Mouse (Mus musculus): Measurements from ENCODE around the gene Neb. TPM values are rescaled to one million over a fixed set of nuclear protein-coding genes. Genes with fewer than 3 reads are reported as not detected.

The Neb gene
- polyA plus RNA-seq, 1 experiment = 0.74 TPM

GRCm38 (mm10) chr2:52422871-52423610, 44.8 kb upstream of the Neb start:
- H3K27me3 ChIP-seq (ENCODE audit: control insufficient read depth, insufficient read depth, low read length) = no peaks in the 10 kb centered on the region
- H3K4me3 ChIP-seq (ENCODE audit: control insufficient read depth, low read depth, low read length) = no peak overlapping the region
- H3K27ac ChIP-seq (ENCODE audit: control insufficient read depth, insufficient read depth, low read depth, low read length) = no peak overlapping the region
- peaks cover 3% of the 10 kb centered on the region; the same call in 1 of the 2 replicates for H3K4me1 ChIP-seq (ENCODE audit: control insufficient read depth, insufficient read depth, low read length)
- TF ChIP-seq CTCF (IDR thresholded peaks at IDR 0.05; ENCODE audit: control insufficient read depth, insufficient read depth, insufficient replicate concordance, low read depth, low read length) (no peak), POLR2A (IDR thresholded peaks at IDR 0.05; ENCODE audit: control insufficient read depth, low read depth, low read length) (no peak)
- H3K36me3 ChIP-seq (ENCODE audit: control insufficient read depth, insufficient read depth, low read length) = no peaks in the 10 kb centered on the region

DNA sequence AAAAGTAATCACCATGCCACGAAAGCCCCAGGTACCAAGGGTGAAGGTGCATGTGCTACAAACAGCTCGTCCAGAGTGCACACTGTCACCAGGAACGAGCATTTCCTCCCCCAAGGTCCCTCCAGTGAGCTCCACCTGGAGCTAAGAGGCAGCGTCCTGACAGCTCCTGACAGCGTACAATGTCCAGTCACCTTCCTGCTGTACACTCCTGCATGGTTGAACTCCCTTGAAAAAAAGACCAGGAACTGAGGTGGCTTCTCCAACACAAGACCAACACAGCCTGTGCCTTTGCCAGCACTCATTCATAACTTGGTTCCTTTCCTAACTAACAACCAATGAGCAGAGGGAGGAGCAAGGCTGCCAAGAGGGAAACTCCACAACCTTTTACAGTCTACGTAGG, 42.9 kb upstream of the Neb start:
- no peak for TF ChIP-seq POLR2A (IDR thresholded peaks at IDR 0.05; ENCODE audit: control insufficient read depth, low read depth, low read length)
- H3K4me3 ChIP-seq (ENCODE audit: control insufficient read depth, low read depth, low read length) = no peak overlapping the region
- H3K27ac ChIP-seq (ENCODE audit: control insufficient read depth, insufficient read depth, low read depth, low read length) = no peak overlapping the region
- H3K27me3 ChIP-seq (ENCODE audit: control insufficient read depth, insufficient read depth, low read length) = no peaks in the 10 kb centered on the region
- peaks cover 3% of the 10 kb centered on the region; the same call in 1 of the 2 replicates for H3K4me1 ChIP-seq (ENCODE audit: control insufficient read depth, insufficient read depth, low read length)
- no peaks in the 10 kb centered on the region for H3K36me3 ChIP-seq (ENCODE audit: control insufficient read depth, insufficient read depth, low read length)

DNA sequence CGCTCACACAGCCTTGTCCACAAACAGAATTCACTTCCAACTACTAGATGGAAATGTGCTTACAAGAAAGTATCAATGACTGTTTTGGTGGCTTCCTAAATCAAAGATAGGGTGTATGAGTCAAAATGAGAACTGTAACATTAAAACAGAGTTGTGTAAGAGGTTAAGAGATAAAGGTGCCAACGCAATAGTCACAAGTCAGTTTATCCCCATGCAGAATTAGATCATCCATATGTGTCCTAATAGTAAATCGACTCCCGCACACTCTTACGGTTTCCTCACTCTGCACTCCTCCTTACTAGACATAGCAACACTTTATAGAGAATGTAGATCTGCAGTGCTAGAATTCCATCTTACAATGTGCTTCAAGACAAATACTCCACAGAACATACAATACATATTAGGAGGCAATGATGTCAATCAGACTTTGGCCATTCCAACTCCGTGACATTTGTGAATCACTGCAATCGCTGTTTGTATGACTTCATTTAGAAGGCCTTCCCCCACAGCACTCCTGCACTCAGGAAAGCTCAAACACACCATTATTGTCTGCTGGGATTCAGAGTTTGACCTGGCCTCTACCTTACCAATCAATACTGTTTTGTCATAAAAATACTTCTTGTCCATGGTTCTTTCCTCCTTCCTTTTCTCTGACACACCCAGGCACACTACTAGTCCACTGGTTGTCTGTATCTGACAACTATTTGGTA, 41.9 kb upstream of the Neb start:
- H3K4me3 ChIP-seq (ENCODE audit: control insufficient read depth, low read depth, low read length) = no peak overlapping the region
- H3K27me3 ChIP-seq (ENCODE audit: control insufficient read depth, insufficient read depth, low read length) = no peaks in the 10 kb centered on the region
- H3K27ac ChIP-seq (ENCODE audit: control insufficient read depth, insufficient read depth, low read depth, low read length) = no peak overlapping the region
- TF ChIP-seq POLR2A (IDR thresholded peaks at IDR 0.05; ENCODE audit: control insufficient read depth, low read depth, low read length) = no peak
- no peak for TF ChIP-seq CTCF (IDR thresholded peaks at IDR 0.05; ENCODE audit: control insufficient read depth, insufficient read depth, insufficient replicate concordance, low read depth, low read length)
- H3K36me3 ChIP-seq (ENCODE audit: control insufficient read depth, insufficient read depth, low read length) = no peaks in the 10 kb centered on the region
- peaks cover 3% of the 10 kb centered on the region; the same call in 1 of the 2 replicates for H3K4me1 ChIP-seq (ENCODE audit: control insufficient read depth, insufficient read depth, low read length)

DNA sequence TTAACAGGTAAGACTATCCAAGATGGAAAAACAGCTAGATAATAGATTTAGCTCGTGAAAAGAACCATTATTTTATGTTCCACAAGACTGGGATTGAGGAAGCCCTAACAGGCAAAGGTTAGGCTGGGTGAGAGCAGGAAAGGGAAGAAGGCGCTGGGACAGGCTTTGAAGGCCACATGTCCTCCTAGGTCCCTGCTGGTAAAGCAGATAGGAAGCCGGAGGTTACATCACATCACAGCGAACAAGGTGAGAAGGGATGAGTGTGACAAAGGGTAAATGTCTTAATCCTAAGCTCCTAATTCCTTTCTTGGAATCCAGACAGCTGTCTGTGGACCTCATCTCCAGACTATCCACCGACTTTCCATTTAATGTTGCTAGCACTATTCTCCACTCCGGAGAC, 41.0 kb upstream of the Neb start:
- Histone ChIP-seq H3K27me3 (ENCODE audit: control insufficient read depth, insufficient read depth, low read length) (no peaks in the 10 kb centered on the region), H3K36me3 (ENCODE audit: control insufficient read depth, insufficient read depth, low read length) (no peaks in the 10 kb centered on the region), H3K4me1 (ENCODE audit: control insufficient read depth, insufficient read depth, low read length) (peaks cover 1% of the 10 kb centered on the region; the same call in 1 of the 2 replicates), H3K4me3 (ENCODE audit: control insufficient read depth, low read depth, low read length) (no peak overlapping the region), H3K27ac (ENCODE audit: control insufficient read depth, insufficient read depth, low read depth, low read length) (no peak overlapping the region)
- TF ChIP-seq CTCF (IDR thresholded peaks at IDR 0.05; ENCODE audit: control insufficient read depth, insufficient read depth, insufficient replicate concordance, low read depth, low read length) (no peak), POLR2A (IDR thresholded peaks at IDR 0.05; ENCODE audit: control insufficient read depth, low read depth, low read length) (no peak)

DNA sequence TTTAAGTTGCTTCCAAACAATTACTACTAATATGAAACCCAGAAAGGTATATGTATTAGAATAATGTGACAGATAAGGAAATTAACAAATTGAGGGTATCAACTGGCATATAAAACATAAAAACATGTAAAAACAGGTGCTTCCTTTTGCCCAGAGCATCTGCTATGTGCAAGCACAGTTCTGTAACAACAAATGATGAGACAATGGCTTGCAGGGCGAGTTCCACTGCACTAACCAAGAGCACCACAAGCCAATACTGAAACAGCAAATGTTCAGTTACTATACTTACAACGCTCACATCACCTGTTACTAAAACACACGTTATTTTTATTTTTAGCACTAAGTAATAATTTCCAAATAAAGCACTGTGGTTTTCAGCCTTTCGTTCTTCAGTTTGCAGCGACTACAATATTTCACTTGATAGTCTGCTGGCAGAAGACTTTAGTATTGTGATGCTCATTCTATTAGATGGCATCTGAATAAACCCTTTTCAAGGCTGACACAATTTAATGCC, 34.3 kb upstream of the Neb start:
- Histone ChIP-seq H3K27me3 (ENCODE audit: control insufficient read depth, insufficient read depth, low read length) (no peaks in the 10 kb centered on the region), H3K4me3 (ENCODE audit: control insufficient read depth, low read depth, low read length) (no peak overlapping the region), H3K36me3 (ENCODE audit: control insufficient read depth, insufficient read depth, low read length) (no peaks in the 10 kb centered on the region), H3K27ac (ENCODE audit: control insufficient read depth, insufficient read depth, low read depth, low read length) (no peak overlapping the region), H3K4me1 (ENCODE audit: control insufficient read depth, insufficient read depth, low read length) (no peaks in the 10 kb centered on the region)
- no peak for TF ChIP-seq POLR2A (IDR thresholded peaks at IDR 0.05; ENCODE audit: control insufficient read depth, low read depth, low read length)
- TF ChIP-seq CTCF (IDR thresholded peaks at IDR 0.05; ENCODE audit: control insufficient read depth, insufficient read depth, insufficient replicate concordance, low read depth, low read length) = no peak

DNA sequence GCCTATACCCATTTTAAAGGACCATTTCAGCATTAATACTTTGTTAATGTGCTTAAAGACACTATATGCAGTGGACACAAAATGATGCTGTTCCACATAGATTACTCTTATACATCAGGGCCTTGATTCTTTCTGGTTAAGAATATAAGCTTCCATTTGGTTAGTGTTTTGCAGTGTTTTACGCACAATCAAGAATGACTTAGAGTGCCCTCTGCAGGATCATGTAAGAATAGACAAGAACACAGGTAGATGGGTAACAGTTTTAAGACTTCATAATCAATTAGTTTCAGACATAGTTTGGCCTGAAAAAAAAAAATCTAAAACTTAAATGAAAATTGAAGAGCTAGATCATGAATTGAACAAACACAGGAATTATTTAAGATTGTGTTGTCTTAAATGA, 28.2 kb upstream of the Neb start:
- TF ChIP-seq CTCF (IDR thresholded peaks at IDR 0.05; ENCODE audit: control insufficient read depth, insufficient read depth, insufficient replicate concordance, low read depth, low read length) = no peak
- no peak for TF ChIP-seq POLR2A (IDR thresholded peaks at IDR 0.05; ENCODE audit: control insufficient read depth, low read depth, low read length)
- H3K4me1 ChIP-seq (ENCODE audit: control insufficient read depth, insufficient read depth, low read length) = no peaks in the 10 kb centered on the region
- no peak overlapping the region for H3K27ac ChIP-seq (ENCODE audit: control insufficient read depth, insufficient read depth, low read depth, low read length)
- no peaks in the 10 kb centered on the region for H3K36me3 ChIP-seq (ENCODE audit: control insufficient read depth, insufficient read depth, low read length)
- H3K4me3 ChIP-seq (ENCODE audit: control insufficient read depth, low read depth, low read length) = no peak overlapping the region
- H3K27me3 ChIP-seq (ENCODE audit: control insufficient read depth, insufficient read depth, low read length) = no peaks in the 10 kb centered on the region

DNA sequence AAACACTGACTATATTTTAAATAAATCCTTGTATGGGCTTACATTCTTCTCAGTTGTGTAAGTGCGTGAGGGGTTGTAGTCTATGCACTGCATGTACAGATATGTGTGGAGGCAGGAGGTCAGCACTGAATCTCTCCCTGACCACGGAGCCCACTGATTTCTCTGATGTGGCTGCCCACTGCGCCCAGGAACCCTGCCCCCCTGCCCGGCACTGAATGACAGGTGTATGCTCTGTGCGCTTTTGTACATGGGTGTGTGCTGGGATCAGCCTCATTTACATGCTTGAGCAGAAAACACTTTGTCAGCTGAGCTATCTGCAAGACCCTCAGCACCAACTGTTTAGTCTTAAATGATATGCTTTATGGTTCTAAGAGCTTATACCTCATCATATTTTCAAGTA, 27.0 kb upstream of the Neb start:
- no peaks in the 10 kb centered on the region for H3K36me3 ChIP-seq (ENCODE audit: control insufficient read depth, insufficient read depth, low read length)
- no peak overlapping the region for H3K27ac ChIP-seq (ENCODE audit: control insufficient read depth, insufficient read depth, low read depth, low read length)
- no peak for TF ChIP-seq POLR2A (IDR thresholded peaks at IDR 0.05; ENCODE audit: control insufficient read depth, low read depth, low read length)
- TF ChIP-seq CTCF (IDR thresholded peaks at IDR 0.05; ENCODE audit: control insufficient read depth, insufficient read depth, insufficient replicate concordance, low read depth, low read length) = no peak
- no peaks in the 10 kb centered on the region for H3K4me1 ChIP-seq (ENCODE audit: control insufficient read depth, insufficient read depth, low read length)
- no peak overlapping the region for H3K4me3 ChIP-seq (ENCODE audit: control insufficient read depth, low read depth, low read length)
- H3K27me3 ChIP-seq (ENCODE audit: control insufficient read depth, insufficient read depth, low read length) = no peaks in the 10 kb centered on the region

All from testis, adult 2 months (tissue).